Mouse (Mus musculus): ENCODE measurements around the gene Sap30bp. TPM values are rescaled to one million over a fixed set of nuclear protein-coding genes. Genes with fewer than 3 reads are reported as not detected.

Sap30bp gene
- polyA plus RNA-seq, 1 experiment from 2014 or later, result 52.5 TPM

- Histone ChIP-seq H3K4me3 (peak overlapping the region; percentile 29), H3K9me3 (no peaks in the 10 kb centered on the region), H3K4me1 (replicated peaks) (peaks cover 74% of the 10 kb centered on the region), H3K36me3 (peaks cover 40% of the 10 kb centered on the region), H3K27ac (peak overlapping the region; percentile 74), H3K27me3 (ENCODE audit: insufficient read depth, poor library complexity, severe bottlenecking) (0 out of 2 replicates have a peak, but pooled peaks cover 6% of the 10 kb centered on the region)
- no peak for DNase-seq (ENCODE audit: low spot score)
- 71% methylated on average over 8 of the region's 8 CpGs for WGBS
These were observed 32.3 kb upstream of the Sap30bp start for GRCm38 (mm10) chr11:115900561-115901337.

- Histone ChIP-seq H3K4me1 (replicated peaks) (peaks cover 79% of the 10 kb centered on the region), H3K9me3 (no peaks in the 10 kb centered on the region), H3K36me3 (peaks cover 35% of the 10 kb centered on the region), H3K4me3 (no peak overlapping the region), H3K27me3 (ENCODE audit: insufficient read depth, poor library complexity, severe bottlenecking) (0 out of 2 replicates have a peak, but pooled peaks cover 6% of the 10 kb centered on the region), H3K27ac (peak overlapping the region; percentile 74)
- DNase-seq (ENCODE audit: low spot score), result no peak
- WGBS, result 82% methylated on average over 9 of the region's 9 CpGs
These were observed 31.5 kb upstream of the Sap30bp start for GRCm38 (mm10) chr11:115901338-115902161.

DNA sequence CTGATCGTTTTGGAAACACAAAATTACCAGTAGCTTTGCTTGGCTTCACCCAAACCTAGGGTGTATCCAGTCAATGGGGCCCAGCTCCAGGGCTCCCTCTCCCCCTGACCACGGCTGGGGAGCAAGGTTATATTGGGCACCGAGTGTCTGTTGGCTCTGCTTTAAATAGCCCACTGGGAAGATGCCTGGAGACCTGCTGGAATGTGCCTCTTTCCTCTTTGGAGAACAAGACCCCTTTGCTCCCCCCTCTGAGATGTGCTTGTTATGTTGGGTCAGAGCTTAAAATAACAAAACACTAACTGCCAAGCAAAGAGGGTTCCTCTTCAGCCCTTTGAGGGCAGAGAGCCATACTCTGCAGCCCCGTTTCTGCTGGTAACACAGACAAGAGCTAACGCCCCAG, 30.9 kb upstream of the Sap30bp start:
- no peak overlapping the region for H3K4me3 ChIP-seq
- H3K36me3 ChIP-seq, result peaks cover 29% of the 10 kb centered on the region
- no peaks in the 10 kb centered on the region for H3K9me3 ChIP-seq
- H3K4me1 ChIP-seq (replicated peaks), result peaks cover 84% of the 10 kb centered on the region
- no peak for DNase-seq (ENCODE audit: low spot score)
- H3K27ac ChIP-seq, result peak overlapping the region; percentile 54
- 0 out of 2 replicates have a peak, but pooled peaks cover 6% of the 10 kb centered on the region for H3K27me3 ChIP-seq (ENCODE audit: insufficient read depth, poor library complexity, severe bottlenecking)
- WGBS, result 82% methylated on average over 5 of the region's 5 CpGs

GRCm38 (mm10) chr11:115902831-115903230, 30.3 kb upstream of the Sap30bp start:
- 85% methylated on average over 1 of the region's 1 CpGs for WGBS
- Histone ChIP-seq H3K27ac (peak overlapping the region; percentile 54), H3K4me1 (replicated peaks) (peaks cover 84% of the 10 kb centered on the region), H3K9me3 (no peaks in the 10 kb centered on the region), H3K27me3 (ENCODE audit: insufficient read depth, poor library complexity, severe bottlenecking) (0 out of 2 replicates have a peak, but pooled peaks cover 6% of the 10 kb centered on the region), H3K4me3 (no peak overlapping the region), H3K36me3 (peaks cover 23% of the 10 kb centered on the region)
- no peak for DNase-seq (ENCODE audit: low spot score)

DNA sequence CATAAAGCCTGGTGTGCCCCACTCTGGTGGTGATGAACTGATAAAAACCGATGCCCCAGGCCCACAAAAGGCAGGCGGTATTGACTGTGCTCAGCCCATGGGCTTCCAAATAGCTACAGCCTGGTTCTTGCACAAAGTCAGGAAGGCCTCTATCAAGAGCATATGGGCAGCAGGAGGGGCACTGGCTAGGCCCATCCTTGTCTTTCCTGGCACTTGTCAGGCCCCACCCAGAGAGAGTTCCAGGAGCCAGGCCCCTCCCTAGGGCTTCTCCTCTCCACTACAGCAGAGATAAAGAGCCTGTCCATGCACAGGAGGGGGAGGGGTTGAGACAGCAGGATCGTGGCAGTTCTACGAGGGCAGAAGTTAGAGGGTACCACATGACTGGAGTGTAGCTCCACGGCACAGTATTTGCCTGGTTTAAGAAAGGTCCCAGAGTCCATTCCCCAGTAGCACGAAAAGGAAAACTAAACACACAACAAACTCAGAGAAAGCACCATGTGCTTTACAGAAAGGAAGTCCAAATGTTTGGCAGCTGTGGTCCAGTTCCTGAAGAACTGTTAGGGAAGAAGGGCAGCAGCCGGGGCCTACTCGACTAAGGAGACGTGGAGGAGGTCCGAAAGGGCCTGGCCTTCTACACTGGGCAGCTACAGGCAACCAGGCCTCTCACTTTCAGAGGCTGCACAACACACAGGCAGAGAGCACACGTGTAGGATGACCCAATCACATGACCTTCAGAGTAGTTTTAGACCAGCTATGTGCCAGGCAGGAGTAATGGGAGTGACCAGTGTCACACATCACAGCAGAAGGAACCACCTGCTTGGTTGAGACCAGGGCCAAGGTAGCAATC, 29.5 kb upstream of the Sap30bp start:
- Histone ChIP-seq H3K9me3 (no peaks in the 10 kb centered on the region), H3K4me3 (no peak overlapping the region), H3K27ac (peak overlapping the region; percentile 54), H3K4me1 (replicated peaks) (peaks cover 80% of the 10 kb centered on the region), H3K36me3 (peaks cover 30% of the 10 kb centered on the region), H3K27me3 (ENCODE audit: insufficient read depth, poor library complexity, severe bottlenecking) (0 out of 2 replicates have a peak, but pooled peaks cover 6% of the 10 kb centered on the region)
- WGBS, result 76% methylated on average over 11 of the region's 11 CpGs
- DNase-seq (ENCODE audit: low spot score), result no peak

DNA sequence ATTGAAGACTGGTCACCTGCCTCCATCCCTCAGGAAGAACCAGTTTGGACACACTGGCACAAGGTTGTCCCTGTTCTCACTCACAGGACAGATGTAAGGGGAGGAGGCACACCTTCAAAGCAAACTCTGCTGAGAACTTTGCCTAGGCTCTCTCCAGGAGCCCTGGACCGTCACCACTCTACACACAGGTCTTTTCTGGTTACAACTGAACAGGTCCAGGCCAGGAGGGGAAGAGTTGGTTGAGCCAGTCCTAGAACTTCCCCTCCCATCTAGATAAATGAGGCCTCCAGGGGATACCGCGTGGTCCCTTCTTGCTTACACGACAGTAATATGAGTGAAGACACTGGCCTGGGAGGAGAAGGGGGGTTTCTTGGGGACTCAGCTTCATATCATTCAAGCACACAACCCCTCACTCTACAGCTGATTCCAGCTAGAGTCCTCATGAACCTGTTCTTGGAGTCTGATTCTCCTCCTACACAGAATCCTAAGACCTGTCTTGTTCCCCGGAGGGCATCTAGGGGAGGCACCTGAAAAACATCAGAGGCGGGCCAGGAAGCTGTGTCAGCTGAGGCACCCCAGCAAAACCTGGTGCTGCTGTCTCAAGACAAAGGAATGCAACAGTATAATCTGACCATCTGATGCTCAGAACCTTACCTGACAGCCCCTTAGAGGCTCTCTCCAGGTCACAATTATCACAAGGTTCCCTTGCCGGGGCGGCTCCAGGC, 28.7 kb upstream of the Sap30bp start:
- Histone ChIP-seq H3K4me3 (no peak overlapping the region), H3K9me3 (no peaks in the 10 kb centered on the region), H3K4me1 (replicated peaks) (peaks cover 72% of the 10 kb centered on the region), H3K27me3 (ENCODE audit: insufficient read depth, poor library complexity, severe bottlenecking) (0 out of 2 replicates have a peak, but pooled peaks cover 6% of the 10 kb centered on the region), H3K27ac (peak overlapping the region; percentile 80), H3K36me3 (peaks cover 36% of the 10 kb centered on the region)
- WGBS, result 71% methylated on average over 8 of the region's 8 CpGs
- DNase-seq (ENCODE audit: low spot score), result no peak

GRCm38 (mm10) chr11:115904956-115905790, 27.9 kb upstream of the Sap30bp start:
- H3K36me3 ChIP-seq, result peaks cover 40% of the 10 kb centered on the region
- peaks cover 64% of the 10 kb centered on the region for H3K4me1 ChIP-seq (replicated peaks)
- no peak overlapping the region for H3K4me3 ChIP-seq
- 42% methylated on average over 16 of the region's 16 CpGs for WGBS
- H3K9me3 ChIP-seq, result no peaks in the 10 kb centered on the region
- peak overlapping the region; percentile 80 for H3K27ac ChIP-seq
- 0 out of 2 replicates have a peak, but pooled peaks cover 6% of the 10 kb centered on the region for H3K27me3 ChIP-seq (ENCODE audit: insufficient read depth, poor library complexity, severe bottlenecking)
- DNase-seq (ENCODE audit: low spot score), result peak; percentile 26

GRCm38 (mm10) chr11:115906116-115906515, 27.0 kb upstream of the Sap30bp start:
- no peak for DNase-seq (ENCODE audit: low spot score)
- WGBS, result 62% methylated on average over 3 of the region's 3 CpGs
- Histone ChIP-seq H3K4me1 (replicated peaks) (peaks cover 55% of the 10 kb centered on the region), H3K9me3 (no peaks in the 10 kb centered on the region), H3K36me3 (peaks cover 47% of the 10 kb centered on the region), H3K4me3 (no peak overlapping the region), H3K27me3 (ENCODE audit: insufficient read depth, poor library complexity, severe bottlenecking) (no peaks in the 10 kb centered on the region), H3K27ac (peak overlapping the region; percentile 80)

- Histone ChIP-seq H3K27ac (peak overlapping the region; percentile 26; the same call in 1 of the 2 replicates), H3K36me3 (peaks cover 47% of the 10 kb centered on the region), H3K27me3 (ENCODE audit: insufficient read depth, poor library complexity, severe bottlenecking) (no peaks in the 10 kb centered on the region), H3K9me3 (no peaks in the 10 kb centered on the region), H3K4me1 (replicated peaks) (peaks cover 51% of the 10 kb centered on the region), H3K4me3 (no peak overlapping the region)
- DNase-seq (ENCODE audit: low spot score), result no peak
- 93% methylated on average over 5 of the region's 5 CpGs for WGBS
These were observed 26.6 kb upstream of the Sap30bp start for GRCm38 (mm10) chr11:115906521-115906920.

GRCm38 (mm10) chr11:115911134-115911561, 21.9 kb upstream of the Sap30bp start:
- Histone ChIP-seq H3K4me1 (replicated peaks) (peaks cover 9% of the 10 kb centered on the region; the same call in 1 of the 2 replicates), H3K27ac (no peak overlapping the region), H3K27me3 (ENCODE audit: insufficient read depth, poor library complexity, severe bottlenecking) (no peaks in the 10 kb centered on the region), H3K36me3 (peaks cover 74% of the 10 kb centered on the region), H3K9me3 (no peaks in the 10 kb centered on the region), H3K4me3 (no peak overlapping the region)
- DNase-seq (ENCODE audit: low spot score), result no peak
- 95% methylated on average over 5 of the region's 5 CpGs for WGBS
